Mouse (Mus musculus): ENCODE measurements around the gene Eno3.
A peak's percentile ranks its signal among the peaks of the same experiment; 100 is the strongest.

Eno3 gene

GRCm38 (mm10) chr11:70657573-70657972 is 571 bp downstream of the Eno3 start:
- DNase-seq (ENCODE audit: low spot score in 2 of 2) = no peak

- no peak for DNase-seq (ENCODE audit: low spot score in 2 of 2)
Observed at GRCm38 (mm10) chr11:70657991-70658390, 989 bp downstream of the Eno3 start.

- no peak for DNase-seq (ENCODE audit: low spot score in 2 of 2)
Observed at GRCm38 (mm10) chr11:70658521-70658920, 1.5 kb downstream of the Eno3 start.

GRCm38 (mm10) chr11:70658942-70659341 is 1.9 kb downstream of the Eno3 start:
- DNase-seq (ENCODE audit: low spot score in 2 of 2) = no peak

DNA sequence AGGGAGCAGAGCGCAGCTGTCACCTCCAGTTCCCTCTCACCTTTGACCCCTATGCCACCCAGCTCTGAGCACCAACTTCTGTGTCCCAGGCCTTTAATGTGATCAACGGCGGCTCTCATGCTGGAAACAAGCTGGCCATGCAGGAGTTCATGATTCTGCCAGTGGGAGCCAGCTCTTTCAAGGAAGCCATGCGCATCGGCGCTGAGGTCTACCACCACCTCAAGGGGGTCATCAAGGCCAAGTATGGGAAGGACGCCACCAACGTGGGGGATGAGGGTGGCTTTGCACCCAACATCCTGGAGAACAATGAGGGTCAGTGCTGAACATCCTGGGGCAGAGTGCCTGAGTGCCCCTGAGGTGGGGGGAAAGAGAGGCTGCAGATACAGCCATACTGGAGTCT is 3.6 kb downstream of the Eno3 start:
- no peak for DNase-seq (ENCODE audit: low spot score in 2 of 2)

GRCm38 (mm10) chr11:70663101-70663500 is 6.1 kb downstream of the Eno3 start:
- DNase-seq (ENCODE audit: low spot score in 2 of 2) = no peak

- no peak for DNase-seq (ENCODE audit: low spot score in 2 of 2)
Observed at GRCm38 (mm10) chr11:70663957-70664356, 7.0 kb downstream of the Eno3 start.

DNA sequence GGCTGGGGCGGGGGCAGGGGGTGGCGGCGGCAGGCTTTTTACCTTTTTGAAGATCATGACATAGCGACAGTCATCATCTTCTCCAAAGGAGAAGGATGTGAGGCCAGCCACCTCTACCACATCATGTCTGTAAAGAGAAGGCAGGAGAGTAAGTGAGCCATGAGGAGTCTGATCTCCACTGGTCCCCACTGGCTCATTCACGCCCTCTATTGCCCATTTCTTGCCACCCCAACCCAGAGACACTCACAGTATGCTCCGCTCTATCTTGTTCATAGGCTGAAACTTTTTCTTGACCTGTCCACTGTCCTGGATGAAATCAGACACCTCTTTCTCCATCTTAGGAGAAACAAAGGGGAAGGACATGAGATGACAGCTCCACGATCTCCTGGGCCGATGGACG is 7.7 kb downstream of the Eno3 start:
- DNase-seq (ENCODE audit: low spot score in 2 of 2) = no peak

GRCm38 (mm10) chr11:70666687-70667086 is 9.7 kb downstream of the Eno3 start:
- no peak for DNase-seq (ENCODE audit: low spot score in 2 of 2)

GRCm38 (mm10) chr11:70667271-70668150 is 10.5 kb downstream of the Eno3 start:
- no peak for DNase-seq (ENCODE audit: low spot score in 2 of 2)

GRCm38 (mm10) chr11:70668335-70668770 is 11.4 kb downstream of the Eno3 start:
- DNase-seq (ENCODE audit: low spot score in 2 of 2) = peak in 1 of 2 experiments; percentile 71

GRCm38 (mm10) chr11:70668771-70669505 is 11.9 kb downstream of the Eno3 start, which contains the start of gene Spag7:
Gene Spag7, minus strand, starts transcription at chr11:70669416.
- peak; percentile 88 to 95 for DNase-seq (ENCODE audit: low spot score in 2 of 2)

GRCm38 (mm10) chr11:70669582-70670345 is 12.8 kb downstream of the Eno3 start:
- DNase-seq (ENCODE audit: low spot score in 2 of 2) = peak in 1 of 2 experiments; percentile 86

GRCm38 (mm10) chr11:70670483-70670882 is 13.5 kb downstream of the Eno3 start:
- DNase-seq (ENCODE audit: low spot score in 2 of 2) = no peak

GRCm38 (mm10) chr11:70671333-70672047 is 14.5 kb downstream of the Eno3 start:
- no peak for DNase-seq (ENCODE audit: low spot score in 2 of 2)

GRCm38 (mm10) chr11:70674014-70674413 is 17.0 kb downstream of the Eno3 start:
- DNase-seq (ENCODE audit: low spot score in 2 of 2) = no peak

- DNase-seq (ENCODE audit: low spot score in 2 of 2) = no peak
Observed at GRCm38 (mm10) chr11:70674501-70674900, 17.5 kb downstream of the Eno3 start.

GRCm38 (mm10) chr11:70678092-70678491 is 21.1 kb downstream of the Eno3 start:
- DNase-seq (ENCODE audit: low spot score in 2 of 2) = no peak

GRCm38 (mm10) chr11:70678576-70678975 is 21.6 kb downstream of the Eno3 start:
- no peak for DNase-seq (ENCODE audit: low spot score in 2 of 2)

GRCm38 (mm10) chr11:70679361-70679760 is 22.4 kb downstream of the Eno3 start:
- DNase-seq (ENCODE audit: low spot score in 2 of 2) = no peak

DNA sequence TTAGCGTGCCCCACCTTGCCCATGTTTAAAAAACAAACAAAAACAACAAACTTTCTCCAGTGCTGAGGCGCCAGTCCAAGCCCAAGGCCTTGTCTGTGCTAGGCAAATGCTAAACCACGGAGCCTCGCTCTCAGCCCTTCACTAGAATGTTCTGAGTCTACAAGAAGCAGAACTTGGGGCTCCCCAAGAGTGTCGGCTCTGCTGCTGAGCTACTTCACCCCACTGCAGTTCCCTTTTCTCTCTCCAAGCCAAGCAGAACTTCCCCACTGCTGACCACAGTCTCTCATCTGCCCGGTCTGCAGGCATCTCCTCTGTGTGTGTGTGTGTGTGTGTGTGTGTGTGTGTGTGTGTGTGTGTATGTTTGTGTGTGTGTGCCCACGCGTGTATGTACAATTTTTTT is 22.9 kb downstream of the Eno3 start:
- DNase-seq (ENCODE audit: low spot score in 2 of 2) = peak in 1 of 2 experiments; percentile 60
